Mouse (Mus musculus): ENCODE measurements at regions not wholly inside any gene's neighbourhood (a gene's known extent, or its start where the extent isn't known, plus 50 kb on each side); places are given as distances from the start of the nearest gene placed in this dataset.

DNA sequence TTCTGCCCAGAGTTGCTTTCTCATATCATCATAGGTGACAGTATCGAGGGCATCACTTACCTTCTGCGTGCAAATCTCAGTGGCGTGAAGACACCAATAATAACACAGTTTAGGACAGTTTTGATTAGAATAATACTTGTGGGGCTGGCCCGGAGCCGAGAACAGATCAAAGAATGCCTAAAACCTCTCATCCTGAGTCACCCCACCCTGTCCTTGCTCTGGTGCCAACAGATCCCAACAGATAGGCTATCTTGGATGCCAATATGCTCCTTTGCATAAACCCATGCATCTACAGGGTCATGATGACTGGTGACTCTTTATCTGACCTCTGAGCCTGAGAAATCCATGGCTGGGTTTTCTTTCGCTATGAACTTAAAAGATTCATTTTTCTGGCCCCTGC, 224.4 kb upstream of the Fam84a start:
- TF ChIP-seq CTCF (IDR thresholded peaks at IDR 0.05; ENCODE audit: control insufficient read depth, insufficient read depth, insufficient replicate concordance, low read depth, low read length) = no peak
- TF ChIP-seq POLR2A (IDR thresholded peaks at IDR 0.05; ENCODE audit: control insufficient read depth, low read depth, low read length) = no peak

Data from testis, adult 2 months (tissue).